Mouse (Mus musculus) E14TG2a.4 (cell line): Measurements from ENCODE around the gene Cyth2.

Experiments
- H3K27me3 ChIP-seq: 2 replicates; pipeline ENCODE4 v1.6.1; 2014; ENCODE audit warnings: low read length, control low read depth; ENCODE audit not compliant: insufficient read depth
- H3K36me3 ChIP-seq: 2 replicates; pipeline ENCODE4 v1.6.1; 2014; ENCODE audit warnings: low read length, control low read depth; ENCODE audit not compliant: insufficient read depth
- H3K4me1 ChIP-seq: replicated peaks from 2 replicates; pipeline ENCODE4 v1.6.1; 2014; ENCODE audit warnings: low read depth, low read length, control low read depth
- H3K4me3 ChIP-seq: replicated peaks from 2 replicates; pipeline ENCODE4 v1.5.1; 2014; ENCODE audit warnings: mild to moderate bottlenecking, low read length
- H3K9me3 ChIP-seq: 2 replicates; pipeline ENCODE4 v1.6.1; 2014; ENCODE audit warnings: low read length, control low read depth
- CTCF ChIP-seq: conservative IDR thresholded peaks from 2 replicates; pipeline ENCODE4 v1.5.1; 2014; ENCODE audit warnings: low read length
- NANOG ChIP-seq: IDR thresholded peaks from 2 replicates; pipeline ENCODE4 v1.6.1; 2014; ENCODE audit warnings: borderline replicate concordance, low read length, mixed read lengths
- POU5F1 ChIP-seq: IDR thresholded peaks from 2 replicates; pipeline ENCODE4 v1.6.1; 2014; ENCODE audit warnings: low read length, borderline replicate concordance

Cyth2 gene

DNA sequence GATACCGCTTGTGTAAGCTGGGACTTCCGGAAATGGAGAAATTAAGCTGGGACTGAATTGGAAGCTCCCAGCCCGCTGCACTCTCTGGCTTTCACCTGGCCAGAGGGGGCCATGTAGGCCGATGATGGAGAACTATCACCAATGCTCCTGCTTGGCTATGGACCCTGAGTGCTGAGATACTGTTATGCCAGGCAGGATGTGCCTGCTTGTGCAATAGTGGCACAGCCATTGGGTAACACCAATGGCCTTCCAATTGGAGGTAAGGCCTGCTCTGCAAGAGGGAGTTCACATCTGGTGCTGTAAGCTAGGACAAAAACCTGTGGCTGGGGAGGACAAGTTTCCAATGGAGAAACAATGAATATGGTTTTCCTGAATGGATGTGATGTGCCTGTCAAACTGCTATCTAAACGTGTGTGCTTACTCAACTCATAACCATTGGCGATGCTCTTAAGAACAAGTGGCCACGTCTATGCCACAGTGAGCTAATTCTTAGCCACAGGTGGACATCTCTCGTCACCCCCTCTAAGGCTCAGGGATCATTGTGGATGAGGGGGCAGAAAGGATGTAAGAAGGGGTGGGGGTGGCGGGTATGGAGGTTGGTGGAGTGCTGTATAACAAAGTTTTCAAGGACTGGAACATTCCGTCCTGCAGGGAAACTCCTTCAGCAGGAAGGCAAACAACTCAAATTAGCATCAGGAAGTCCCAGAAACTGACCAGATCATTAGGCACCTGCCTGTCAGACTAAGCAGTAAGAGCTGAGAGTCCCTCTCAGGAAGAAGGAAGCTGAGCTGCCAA is 28.8 kb upstream of the Cyth2 start:
- peaks cover 24% of the 10 kb centered on the region for H3K27me3 ChIP-seq
- no peak overlapping the region for H3K4me3 ChIP-seq
- no peaks in the 10 kb centered on the region for H3K36me3 ChIP-seq
- no peak for TF ChIP-seq NANOG
- TF ChIP-seq POU5F1: no peak
- no peak for TF ChIP-seq CTCF
- no peaks in the 10 kb centered on the region for H3K9me3 ChIP-seq
- H3K4me1 ChIP-seq: peaks cover 3% of the 10 kb centered on the region; the same call in 1 of the 2 replicates

DNA sequence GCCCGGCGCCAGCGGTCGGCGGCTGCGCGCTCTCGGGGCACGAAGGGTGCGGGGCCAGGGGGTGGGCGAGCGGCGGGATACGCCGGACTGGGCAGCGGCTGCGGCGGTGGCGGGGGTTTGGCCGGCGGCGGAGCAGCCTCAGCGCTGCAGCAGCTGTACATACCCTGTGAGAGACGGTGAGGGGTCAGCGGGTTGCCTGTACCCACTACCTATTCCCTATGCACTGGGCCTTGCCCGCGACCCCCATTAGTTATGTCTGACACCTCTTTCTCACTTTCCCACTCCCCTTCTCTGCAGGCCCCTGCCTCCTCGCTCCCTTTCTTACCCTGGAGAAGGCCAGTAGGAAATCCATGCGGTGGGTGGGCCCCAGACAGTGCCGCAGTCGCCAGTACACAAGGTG is 19.5 kb upstream of the Cyth2 start:
- Histone ChIP-seq H3K36me3 (peaks cover 10% of the 10 kb centered on the region), H3K27me3 (peaks cover 54% of the 10 kb centered on the region), H3K4me1 (peaks cover 39% of the 10 kb centered on the region), H3K4me3 (peak overlapping the region; percentile 75), H3K9me3 (no peaks in the 10 kb centered on the region)
- TF ChIP-seq POU5F1 (no peak), CTCF (no peak)

DNA sequence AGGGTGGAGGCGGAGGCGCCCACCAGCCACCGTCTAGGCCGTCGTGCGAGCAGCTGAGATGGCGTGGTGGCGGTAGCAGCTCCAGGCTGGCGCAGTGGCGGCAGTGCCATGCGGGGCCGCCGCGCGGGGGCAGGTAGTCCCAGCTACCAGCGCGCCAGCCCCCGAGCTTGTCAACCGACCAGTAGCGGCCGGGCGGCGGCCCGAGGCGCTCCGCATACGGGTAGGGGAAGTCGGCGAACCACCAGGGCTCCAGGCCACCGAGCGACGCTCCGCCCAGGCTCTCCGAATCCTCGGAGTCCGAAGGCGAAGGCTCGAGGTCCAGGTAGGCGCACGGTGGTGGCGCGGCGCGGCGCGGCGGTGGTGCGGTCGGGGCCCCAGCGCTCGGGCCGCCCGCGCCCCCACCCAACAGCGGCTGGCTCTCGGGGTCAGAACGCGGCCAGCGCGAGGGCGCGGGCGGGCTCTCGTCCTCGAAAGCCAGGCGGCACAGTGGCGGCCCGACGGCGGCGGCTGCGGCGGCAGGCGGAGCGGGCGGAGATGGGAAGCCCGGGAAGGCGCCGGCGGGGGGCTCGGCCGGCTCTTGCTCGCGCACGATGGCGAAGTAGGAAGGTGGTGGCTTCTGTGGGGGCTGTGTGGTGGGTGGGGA is 18.9 kb upstream of the Cyth2 start:
- H3K27me3 ChIP-seq: peaks cover 54% of the 10 kb centered on the region
- TF ChIP-seq POU5F1 (no peak), NANOG (no peak), CTCF (no peak)
- H3K4me3 ChIP-seq: peak overlapping the region; percentile 75
- peaks cover 17% of the 10 kb centered on the region for H3K36me3 ChIP-seq
- no peaks in the 10 kb centered on the region for H3K9me3 ChIP-seq
- H3K4me1 ChIP-seq: peaks cover 44% of the 10 kb centered on the region

DNA sequence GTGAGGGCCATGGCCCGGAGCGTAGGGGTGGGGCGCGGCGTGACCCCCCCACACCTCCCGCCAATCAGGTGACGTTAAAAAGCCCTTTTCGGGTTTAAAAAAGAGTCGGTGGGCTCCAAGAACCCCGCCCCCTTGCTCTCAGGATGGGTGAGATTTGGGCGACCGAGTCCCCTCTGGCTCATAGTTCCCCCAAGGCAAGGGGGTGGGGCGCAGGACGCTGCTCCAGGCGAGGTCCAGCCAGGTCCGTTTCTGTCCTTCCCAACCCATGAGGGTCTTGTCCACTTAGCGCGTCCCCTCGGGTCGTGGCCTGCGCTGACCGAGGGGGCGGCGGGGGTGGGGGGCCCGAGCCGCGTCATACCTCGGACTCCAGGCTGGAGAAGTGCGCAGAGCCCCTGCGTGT is 18.0 kb upstream of the Cyth2 start:
- no peak for TF ChIP-seq CTCF
- TF ChIP-seq NANOG: no peak
- H3K4me3 ChIP-seq: peak overlapping the region; percentile 75
- peaks cover 51% of the 10 kb centered on the region for H3K4me1 ChIP-seq
- H3K9me3 ChIP-seq: no peaks in the 10 kb centered on the region
- H3K36me3 ChIP-seq: peaks cover 25% of the 10 kb centered on the region
- peaks cover 50% of the 10 kb centered on the region for H3K27me3 ChIP-seq

DNA sequence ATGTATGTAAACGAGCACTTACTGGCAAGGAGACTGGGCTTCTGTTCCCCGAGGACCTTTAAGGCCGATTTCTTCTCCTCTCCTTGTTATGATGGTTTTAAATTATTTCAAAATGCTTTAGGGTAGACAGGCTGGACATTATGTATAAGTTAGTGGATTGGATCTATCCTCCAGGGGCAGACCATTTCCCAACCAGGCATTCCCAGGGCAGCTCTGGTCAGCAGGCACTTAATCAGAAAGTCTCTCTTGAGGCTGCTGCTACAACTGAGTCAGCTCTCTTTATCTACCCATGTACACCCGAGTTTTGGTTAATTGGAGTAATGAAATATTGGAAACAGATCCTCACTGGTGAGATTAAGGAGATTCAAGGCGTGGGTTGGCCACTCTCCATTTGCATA is 16.7 kb upstream of the Cyth2 start:
- TF ChIP-seq POU5F1: no peak
- TF ChIP-seq NANOG: no peak
- TF ChIP-seq CTCF: no peak
- no peaks in the 10 kb centered on the region for H3K9me3 ChIP-seq

DNA sequence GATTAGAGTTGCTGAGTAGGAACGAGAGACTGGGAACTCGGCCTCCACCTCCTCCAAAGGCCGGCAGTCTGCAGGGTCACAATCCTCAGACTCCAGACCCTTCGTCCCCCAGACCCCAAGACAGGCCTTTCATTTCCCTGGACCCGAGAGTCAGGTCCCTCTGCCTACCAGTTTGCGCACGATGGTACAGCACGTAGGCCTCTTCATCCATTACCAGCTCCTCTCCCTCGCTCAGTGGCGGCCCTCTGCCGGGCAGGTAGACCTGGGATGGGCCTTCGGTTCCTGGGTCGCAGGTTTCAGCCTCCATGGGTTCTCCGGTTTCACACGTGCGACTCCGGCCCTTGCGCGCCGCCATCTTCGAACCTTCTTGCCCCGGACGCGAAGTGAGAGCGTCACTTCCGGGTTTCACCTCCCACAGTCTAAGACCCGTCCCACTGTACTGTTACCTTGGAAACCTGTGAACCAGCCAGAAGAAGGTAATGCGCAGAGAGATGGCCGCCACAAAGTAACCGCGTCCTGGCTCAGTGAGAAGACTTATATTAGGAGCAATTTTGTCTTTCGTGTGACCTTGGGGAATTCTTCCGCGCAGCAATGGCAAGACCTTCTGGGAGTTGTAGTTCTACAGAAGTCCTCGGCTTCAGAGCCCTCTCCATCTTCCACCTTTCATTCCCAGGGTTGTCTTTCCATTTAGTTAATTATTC is 16.2 kb upstream of the Cyth2 start, which contains the start of gene Grwd1:
Gene Grwd1, minus strand, starts transcription at position 518 of the 701 bp plus-strand sequence.
- TF ChIP-seq POU5F1 (no peak), NANOG (no peak), CTCF (no peak)
- Histone ChIP-seq H3K4me1 (peaks cover 70% of the 10 kb centered on the region), H3K9me3 (no peaks in the 10 kb centered on the region)

More for the DNA sequence above, 16.7 kb upstream of the Cyth2 start:
- Histone ChIP-seq H3K4me1 (peaks cover 64% of the 10 kb centered on the region), H3K36me3 (peaks cover 38% of the 10 kb centered on the region), H3K4me3 (peak overlapping the region; percentile 100), H3K27me3 (peaks cover 44% of the 10 kb centered on the region)

DNA sequence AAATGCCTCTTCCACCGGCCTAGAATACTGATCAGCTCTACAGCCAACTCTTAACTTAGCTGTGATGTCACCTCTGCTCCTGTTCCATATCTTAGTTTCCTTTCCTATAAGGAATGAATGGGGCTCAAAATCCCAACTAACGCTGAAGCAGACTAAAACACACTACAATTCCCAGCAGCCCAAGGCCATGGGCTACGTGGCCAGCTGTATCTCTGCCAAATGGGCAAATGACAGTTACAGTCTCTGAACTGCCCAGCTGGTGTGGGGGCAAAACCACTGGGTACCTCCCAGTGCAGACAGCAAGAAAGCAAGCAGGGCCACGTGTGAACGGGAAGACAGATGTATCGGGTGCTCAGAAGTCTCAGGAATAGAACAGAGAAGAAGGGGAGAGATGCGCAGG is 12.2 kb upstream of the Cyth2 start:
- Histone ChIP-seq H3K36me3 (peaks cover 83% of the 10 kb centered on the region), H3K27me3 (peaks cover 6% of the 10 kb centered on the region), H3K4me3 (no peak overlapping the region), H3K4me1 (peaks cover 76% of the 10 kb centered on the region), H3K9me3 (no peaks in the 10 kb centered on the region)
- TF ChIP-seq POU5F1: no peak

More for the DNA sequence above, 16.2 kb upstream of the Cyth2 start, which contains the start of gene Grwd1:
- Histone ChIP-seq H3K36me3 (peaks cover 44% of the 10 kb centered on the region), H3K4me3 (peak within 1 kb of the TSS; percentile 100), H3K27me3 (peaks cover 41% of the 10 kb centered on the region)

DNA sequence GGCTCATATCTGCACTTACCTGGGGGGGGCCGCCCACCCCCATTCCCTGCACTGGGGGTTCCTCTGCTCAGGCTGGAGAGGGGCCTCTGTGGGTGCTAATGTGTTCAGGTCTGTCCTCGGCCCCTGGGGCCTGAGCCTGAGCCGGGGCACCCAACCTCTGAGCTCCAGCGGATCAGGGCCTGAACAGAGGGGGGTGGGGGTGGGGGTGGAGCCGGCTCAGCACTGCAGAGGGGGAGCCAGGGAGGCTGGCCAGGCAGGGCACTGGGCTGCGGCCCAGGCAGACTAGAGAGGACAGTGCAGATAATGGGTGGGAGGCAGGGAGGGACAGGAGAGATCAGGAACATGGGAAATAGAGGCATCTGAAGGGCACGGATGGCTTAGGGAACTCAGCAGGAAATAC is 10.2 kb upstream of the Cyth2 start, which contains the start of gene Kcnj14:
Gene Kcnj14, minus strand, starts transcription at position 185 of the 400 bp plus-strand sequence.
- no peaks in the 10 kb centered on the region; the same call in 1 of the 2 replicates for H3K27me3 ChIP-seq
- peaks cover 89% of the 10 kb centered on the region for H3K36me3 ChIP-seq
- H3K4me1 ChIP-seq: peaks cover 65% of the 10 kb centered on the region
- H3K9me3 ChIP-seq: no peaks in the 10 kb centered on the region
- no peak for TF ChIP-seq CTCF
- 0 out of 2 replicates have a peak within 1 kb of the TSS, but pooled peaks have one; percentile 13 for H3K4me3 ChIP-seq
